Mouse (Mus musculus): ENCODE measurements around the gene Unc93b1. TPM values are rescaled to one million over a fixed set of nuclear protein-coding genes. Genes with fewer than 3 reads are reported as not detected.

Gene Unc93b1
- polyA plus RNA-seq, 1 experiment: 174 TPM

- DNase-seq: no peak
- Histone ChIP-seq H3K4me3 (ENCODE audit: control insufficient read depth, insufficient read depth, low read length) (no peak overlapping the region), H3K27ac (ENCODE audit: control insufficient read depth, insufficient read depth, low read length) (no peak overlapping the region), H3K36me3 (ENCODE audit: control insufficient read depth, insufficient read depth, low read length) (no peaks in the 10 kb centered on the region), H3K4me1 (replicated peaks; ENCODE audit: control insufficient read depth, insufficient read depth, low read length) (peaks cover 16% of the 10 kb centered on the region), H3K27me3 (ENCODE audit: control insufficient read depth, insufficient read depth, low read length) (no peaks in the 10 kb centered on the region)
- no peak for TF ChIP-seq CTCF (IDR thresholded peaks at IDR 0.05; ENCODE audit: borderline replicate concordance, control insufficient read depth, extremely low read depth, insufficient read depth, low read length, poor library complexity)
- TF ChIP-seq POLR2A (IDR thresholded peaks at IDR 0.05; ENCODE audit: control insufficient read depth, extremely low read depth, insufficient read depth, low read length, poor library complexity): no peak
- WGBS: 51% methylated on average over 8 of the region's 8 CpGs
Observed at GRCm38 (mm10) chr19:3985261-3985681, 50.3 kb downstream of the Unc93b1 start.

GRCm38 (mm10) chr19:3986334-3986733 is 51.3 kb downstream of the Unc93b1 start, which contains the start of gene Acy3:
Gene Acy3, plus strand, starts transcription at chr19:3986570.
- H3K4me1 ChIP-seq (replicated peaks; ENCODE audit: control insufficient read depth, insufficient read depth, low read length): peaks cover 16% of the 10 kb centered on the region
- H3K4me3 ChIP-seq (ENCODE audit: control insufficient read depth, insufficient read depth, low read length): no peak within 1 kb of the TSS
- no peak within 1 kb of the TSS for H3K27ac ChIP-seq (ENCODE audit: control insufficient read depth, insufficient read depth, low read length)
- WGBS: 53% methylated on average over 8 of the region's 8 CpGs
- H3K36me3 ChIP-seq (ENCODE audit: control insufficient read depth, insufficient read depth, low read length): no peaks in the 10 kb centered on the region
- no peaks in the 10 kb centered on the region for H3K27me3 ChIP-seq (ENCODE audit: control insufficient read depth, insufficient read depth, low read length)
- no peak for DNase-seq
- no peak for TF ChIP-seq CTCF (IDR thresholded peaks at IDR 0.05; ENCODE audit: borderline replicate concordance, control insufficient read depth, extremely low read depth, insufficient read depth, low read length, poor library complexity)
- no peak for TF ChIP-seq POLR2A (IDR thresholded peaks at IDR 0.05; ENCODE audit: control insufficient read depth, extremely low read depth, insufficient read depth, low read length, poor library complexity)

DNA sequence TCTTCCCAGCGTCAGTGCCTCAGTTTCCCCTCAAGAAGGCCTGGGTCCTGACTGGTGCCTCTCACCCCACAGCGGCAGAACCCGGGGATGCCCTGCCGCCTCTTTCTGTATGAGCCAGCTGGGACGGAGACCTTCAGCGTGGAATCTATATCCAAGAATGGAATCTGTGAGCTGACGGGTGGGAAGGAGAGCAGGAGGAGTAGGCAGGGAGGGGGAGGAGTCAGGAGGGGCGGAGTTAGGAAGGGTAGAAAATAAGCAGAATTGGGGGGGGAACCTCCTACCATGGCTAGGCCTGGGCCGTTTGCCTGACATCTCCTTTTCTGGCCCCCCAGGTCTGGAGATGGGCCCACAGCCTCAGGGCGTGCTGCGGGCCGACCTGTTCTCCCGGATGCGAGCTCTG is 53.1 kb downstream of the Unc93b1 start:
- no peak for TF ChIP-seq POLR2A (IDR thresholded peaks at IDR 0.05; ENCODE audit: control insufficient read depth, extremely low read depth, insufficient read depth, low read length, poor library complexity)
- no peak for TF ChIP-seq CTCF (IDR thresholded peaks at IDR 0.05; ENCODE audit: borderline replicate concordance, control insufficient read depth, extremely low read depth, insufficient read depth, low read length, poor library complexity)
- Histone ChIP-seq H3K4me1 (replicated peaks; ENCODE audit: control insufficient read depth, insufficient read depth, low read length) (peaks cover 16% of the 10 kb centered on the region), H3K4me3 (ENCODE audit: control insufficient read depth, insufficient read depth, low read length) (no peak overlapping the region), H3K27me3 (ENCODE audit: control insufficient read depth, insufficient read depth, low read length) (no peaks in the 10 kb centered on the region), H3K36me3 (ENCODE audit: control insufficient read depth, insufficient read depth, low read length) (no peaks in the 10 kb centered on the region), H3K27ac (ENCODE audit: control insufficient read depth, insufficient read depth, low read length) (no peak overlapping the region)
- 97% methylated on average over 14 of the region's 14 CpGs for WGBS
- DNase-seq: no peak

DNA sequence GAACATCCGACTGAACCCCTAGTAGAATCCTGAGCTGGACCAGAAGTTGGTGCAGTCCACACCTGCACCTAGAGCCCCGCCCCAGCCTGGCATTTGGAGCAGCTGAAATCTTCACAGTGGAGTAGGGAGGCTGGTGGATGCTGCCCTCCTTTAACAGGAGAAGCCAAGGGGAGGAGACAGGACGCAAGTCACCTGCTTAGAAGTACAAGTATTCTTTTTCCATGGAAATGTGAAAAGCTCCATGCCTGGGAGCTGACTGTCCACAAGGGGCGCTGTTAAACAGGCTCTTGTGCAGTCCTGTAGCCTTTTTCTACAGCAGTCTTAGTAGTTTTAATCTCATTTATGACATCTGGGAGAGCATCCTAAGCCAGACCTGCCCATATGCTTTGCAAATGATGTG is 53.8 kb downstream of the Unc93b1 start:
- H3K27ac ChIP-seq (ENCODE audit: control insufficient read depth, insufficient read depth, low read length): no peak overlapping the region
- H3K4me3 ChIP-seq (ENCODE audit: control insufficient read depth, insufficient read depth, low read length): no peak overlapping the region
- H3K4me1 ChIP-seq (replicated peaks; ENCODE audit: control insufficient read depth, insufficient read depth, low read length): peaks cover 16% of the 10 kb centered on the region
- H3K27me3 ChIP-seq (ENCODE audit: control insufficient read depth, insufficient read depth, low read length): no peaks in the 10 kb centered on the region
- 95% methylated on average over 4 of the region's 4 CpGs for WGBS
- no peak for DNase-seq
- TF ChIP-seq CTCF (IDR thresholded peaks at IDR 0.05; ENCODE audit: borderline replicate concordance, control insufficient read depth, extremely low read depth, insufficient read depth, low read length, poor library complexity): no peak
- TF ChIP-seq POLR2A (IDR thresholded peaks at IDR 0.05; ENCODE audit: control insufficient read depth, extremely low read depth, insufficient read depth, low read length, poor library complexity): no peak
- no peaks in the 10 kb centered on the region for H3K36me3 ChIP-seq (ENCODE audit: control insufficient read depth, insufficient read depth, low read length)

GRCm38 (mm10) chr19:3990804-3991203 is 55.8 kb downstream of the Unc93b1 start:
- 90% methylated on average over 6 of the region's 6 CpGs for WGBS
- Histone ChIP-seq H3K36me3 (ENCODE audit: control insufficient read depth, insufficient read depth, low read length) (no peaks in the 10 kb centered on the region), H3K27me3 (ENCODE audit: control insufficient read depth, insufficient read depth, low read length) (no peaks in the 10 kb centered on the region), H3K4me3 (ENCODE audit: control insufficient read depth, insufficient read depth, low read length) (no peak overlapping the region), H3K4me1 (replicated peaks; ENCODE audit: control insufficient read depth, insufficient read depth, low read length) (0 out of 2 replicates have a peak, but pooled peaks cover 5% of the 10 kb centered on the region), H3K27ac (ENCODE audit: control insufficient read depth, insufficient read depth, low read length) (no peak overlapping the region)
- DNase-seq: no peak
- no peak for TF ChIP-seq CTCF (IDR thresholded peaks at IDR 0.05; ENCODE audit: borderline replicate concordance, control insufficient read depth, extremely low read depth, insufficient read depth, low read length, poor library complexity)
- TF ChIP-seq POLR2A (IDR thresholded peaks at IDR 0.05; ENCODE audit: control insufficient read depth, extremely low read depth, insufficient read depth, low read length, poor library complexity): no peak

DNA sequence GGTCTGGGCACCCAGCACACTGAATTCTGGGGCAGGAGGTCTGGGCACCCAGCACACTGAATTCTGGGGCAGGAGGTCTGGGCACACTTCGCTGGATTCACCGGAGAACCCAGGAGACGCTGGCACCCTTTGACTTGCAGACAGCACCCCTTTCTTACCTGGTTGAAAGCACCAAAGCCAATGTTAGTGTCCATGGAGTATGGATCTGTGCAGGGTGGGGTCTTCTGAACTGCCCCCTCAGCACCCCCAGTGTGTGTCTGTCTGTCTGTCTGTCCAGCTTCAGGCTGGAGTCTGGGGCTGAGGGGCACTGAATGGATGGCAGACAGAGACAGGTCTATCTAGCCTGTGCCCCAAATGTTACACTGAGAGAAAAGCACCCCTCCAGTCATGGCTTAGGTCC is 56.6 kb downstream of the Unc93b1 start:
- DNase-seq: no peak
- 95% methylated on average over 3 of the region's 3 CpGs for WGBS
- Histone ChIP-seq H3K4me1 (replicated peaks; ENCODE audit: control insufficient read depth, insufficient read depth, low read length) (no peaks in the 10 kb centered on the region), H3K36me3 (ENCODE audit: control insufficient read depth, insufficient read depth, low read length) (no peaks in the 10 kb centered on the region), H3K4me3 (ENCODE audit: control insufficient read depth, insufficient read depth, low read length) (no peak overlapping the region), H3K27me3 (ENCODE audit: control insufficient read depth, insufficient read depth, low read length) (no peaks in the 10 kb centered on the region), H3K27ac (ENCODE audit: control insufficient read depth, insufficient read depth, low read length) (no peak overlapping the region)
- TF ChIP-seq POLR2A (IDR thresholded peaks at IDR 0.05; ENCODE audit: control insufficient read depth, extremely low read depth, insufficient read depth, low read length, poor library complexity) (no peak), CTCF (IDR thresholded peaks at IDR 0.05; ENCODE audit: borderline replicate concordance, control insufficient read depth, extremely low read depth, insufficient read depth, low read length, poor library complexity) (no peak)

DNA sequence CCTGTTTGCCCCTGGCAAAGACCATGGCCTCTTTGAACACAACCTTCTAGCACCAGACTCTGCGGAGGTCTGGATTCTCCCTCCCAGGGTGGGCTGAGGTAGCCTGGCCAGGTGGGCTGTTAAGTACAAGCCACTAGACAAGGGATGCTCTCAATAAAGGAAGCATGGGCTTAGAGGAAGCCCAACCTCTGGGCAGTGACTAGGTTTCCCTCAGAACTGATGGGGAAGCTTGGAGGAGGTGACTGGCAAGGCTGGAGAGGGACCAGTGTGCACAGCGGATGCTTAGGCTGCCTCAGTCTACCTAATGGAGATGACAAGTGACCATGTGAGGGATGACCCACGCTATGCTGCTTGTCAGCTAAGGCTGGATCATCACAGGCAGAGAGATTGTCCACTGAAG is 57.0 kb downstream of the Unc93b1 start:
- H3K27ac ChIP-seq (ENCODE audit: control insufficient read depth, insufficient read depth, low read length): no peak overlapping the region
- H3K4me1 ChIP-seq (replicated peaks; ENCODE audit: control insufficient read depth, insufficient read depth, low read length): no peaks in the 10 kb centered on the region
- DNase-seq: no peak
- H3K36me3 ChIP-seq (ENCODE audit: control insufficient read depth, insufficient read depth, low read length): no peaks in the 10 kb centered on the region
- TF ChIP-seq POLR2A (IDR thresholded peaks at IDR 0.05; ENCODE audit: control insufficient read depth, extremely low read depth, insufficient read depth, low read length, poor library complexity): no peak
- no peak for TF ChIP-seq CTCF (IDR thresholded peaks at IDR 0.05; ENCODE audit: borderline replicate concordance, control insufficient read depth, extremely low read depth, insufficient read depth, low read length, poor library complexity)
- no peak overlapping the region for H3K4me3 ChIP-seq (ENCODE audit: control insufficient read depth, insufficient read depth, low read length)
- WGBS: 93% methylated on average over 3 of the region's 3 CpGs
- no peaks in the 10 kb centered on the region for H3K27me3 ChIP-seq (ENCODE audit: control insufficient read depth, insufficient read depth, low read length)
